Mouse (Mus musculus) lung, postnatal 4 days (tissue): ENCODE measurements around the gene Sfxn4.
A peak's percentile ranks its signal among the peaks of the same experiment; 100 is the strongest.

Experiments used
- DNase-seq, 2 experiments: peaks; one replicate each; pipeline ENCODE4 v3.0.0; 2021

Sfxn4 gene

GRCm38 (mm10) chr19:60818677-60819076 lies 42.6 kb downstream of the Sfxn4 start:
- DNase-seq = peak in 1 of 2 experiments; percentile 5

- no peak for DNase-seq
Measured at GRCm38 (mm10) chr19:60813133-60813532, 48.1 kb downstream of the Sfxn4 start.

GRCm38 (mm10) chr19:60812036-60812389 lies 49.3 kb downstream of the Sfxn4 start:
- DNase-seq = no peak

- peak; percentile 94 to 95 for DNase-seq
Measured at GRCm38 (mm10) chr19:60811098-60812035, 49.9 kb downstream of the Sfxn4 start, which contains the start of gene Fam45a. Fam45a (plus strand) TSS chr19:60811585.

- DNase-seq = no peak
Measured at GRCm38 (mm10) chr19:60809927-60810326, 51.4 kb downstream of the Sfxn4 start.

- no peak for DNase-seq
Measured at GRCm38 (mm10) chr19:60804903-60805302, 56.4 kb downstream of the Sfxn4 start.

GRCm38 (mm10) chr19:60799867-60800569 lies 61.3 kb downstream of the Sfxn4 start:
- DNase-seq = no peak

- no peak for DNase-seq
Measured at GRCm38 (mm10) chr19:60797415-60797814, 63.9 kb downstream of the Sfxn4 start.

- peak; percentile 25 to 41 for DNase-seq
Measured at GRCm38 (mm10) chr19:60795244-60795643, 66.0 kb downstream of the Sfxn4 start.

GRCm38 (mm10) chr19:60793170-60793707 lies 68.0 kb downstream of the Sfxn4 start:
- DNase-seq = no peak

- no peak for DNase-seq
Measured at GRCm38 (mm10) chr19:60791164-60791563, 70.1 kb downstream of the Sfxn4 start.

GRCm38 (mm10) chr19:60790551-60791161 lies 70.6 kb downstream of the Sfxn4 start, which contains the start of gene Eif3a:
Eif3a (minus strand) TSS chr19:60790658.
- peak; percentile 97 for DNase-seq

- peak; percentile 72 for DNase-seq
Measured at GRCm38 (mm10) chr19:60789919-60790506, 71.3 kb downstream of the Sfxn4 start.

- DNase-seq = no peak
Measured at GRCm38 (mm10) chr19:60789452-60789851, 71.8 kb downstream of the Sfxn4 start.

- no peak for DNase-seq
Measured at GRCm38 (mm10) chr19:60788214-60788960, 72.9 kb downstream of the Sfxn4 start.

GRCm38 (mm10) chr19:60787465-60788150 lies 73.7 kb downstream of the Sfxn4 start:
- no peak for DNase-seq
